Mouse (Mus musculus): Measurements from ENCODE around the gene Ppp2r5a.
"Not testable (repeated sequence)": the region's sequence is repeated elsewhere in the genome, so short reads cannot be mapped to it uniquely, and the experiment has no call there.

The Ppp2r5a gene

GRCm38 (mm10) chr1:191403074-191403473 lies at the start of gene Ppp2r5a:
Gene Ppp2r5a (minus strand): TSS chr1:191403272.
- DNase-seq (ENCODE audit: low read depth, low spot score) = no peak

- DNase-seq (ENCODE audit: low read depth, low spot score) = no peak
These were observed 47.5 kb upstream of the Ppp2r5a start for GRCm38 (mm10) chr1:191450614-191451013.

GRCm38 (mm10) chr1:191449537-191449936 lies 46.5 kb upstream of the Ppp2r5a start:
- no peak for DNase-seq (ENCODE audit: low read depth, low spot score)

GRCm38 (mm10) chr1:191447391-191448016 lies 44.4 kb upstream of the Ppp2r5a start:
- no peak for DNase-seq (ENCODE audit: low read depth, low spot score)

GRCm38 (mm10) chr1:191446307-191446706 lies 43.2 kb upstream of the Ppp2r5a start:
- DNase-seq (ENCODE audit: low read depth, low spot score) = no peak

GRCm38 (mm10) chr1:191445831-191446258 lies 42.8 kb upstream of the Ppp2r5a start:
- no peak for DNase-seq (ENCODE audit: low read depth, low spot score)

- DNase-seq (ENCODE audit: low read depth, low spot score) = no peak
These were observed 42.3 kb upstream of the Ppp2r5a start for GRCm38 (mm10) chr1:191445401-191445800.

- DNase-seq (ENCODE audit: low read depth, low spot score) = no peak
These were observed 41.4 kb upstream of the Ppp2r5a start for GRCm38 (mm10) chr1:191444467-191444866.

- no peak for DNase-seq (ENCODE audit: low read depth, low spot score)
These were observed 35.9 kb upstream of the Ppp2r5a start for GRCm38 (mm10) chr1:191439011-191439410.

GRCm38 (mm10) chr1:191438546-191438945 lies 35.5 kb upstream of the Ppp2r5a start:
- peak; percentile 92 for DNase-seq (ENCODE audit: low read depth, low spot score)

GRCm38 (mm10) chr1:191436647-191437046 lies 33.6 kb upstream of the Ppp2r5a start:
- no peak for DNase-seq (ENCODE audit: low read depth, low spot score)

GRCm38 (mm10) chr1:191435359-191435758 lies 32.3 kb upstream of the Ppp2r5a start:
- peak; percentile 90 for DNase-seq (ENCODE audit: low read depth, low spot score)

GRCm38 (mm10) chr1:191432531-191432930 lies 29.5 kb upstream of the Ppp2r5a start:
- DNase-seq (ENCODE audit: low read depth, low spot score) = no peak

GRCm38 (mm10) chr1:191432023-191432422 lies 29.0 kb upstream of the Ppp2r5a start:
- DNase-seq (ENCODE audit: low read depth, low spot score) = no peak

- DNase-seq (ENCODE audit: low read depth, low spot score) = peak; percentile 68
These were observed 27.0 kb upstream of the Ppp2r5a start for GRCm38 (mm10) chr1:191430121-191430520.

GRCm38 (mm10) chr1:191425884-191426283 lies 22.8 kb upstream of the Ppp2r5a start:
- no peak for DNase-seq (ENCODE audit: low read depth, low spot score)

GRCm38 (mm10) chr1:191423201-191423600 lies 20.1 kb upstream of the Ppp2r5a start:
- DNase-seq (ENCODE audit: low read depth, low spot score) = no peak

- not testable (repeated sequence) for DNase-seq (ENCODE audit: low read depth, low spot score)
These were observed 19.6 kb upstream of the Ppp2r5a start for GRCm38 (mm10) chr1:191422714-191423113.

GRCm38 (mm10) chr1:191422164-191422563 lies 19.1 kb upstream of the Ppp2r5a start:
- no peak for DNase-seq (ENCODE audit: low read depth, low spot score)

- DNase-seq (ENCODE audit: low read depth, low spot score) = no peak
These were observed 18.4 kb upstream of the Ppp2r5a start for GRCm38 (mm10) chr1:191421426-191421999.

GRCm38 (mm10) chr1:191420930-191421404 lies 17.9 kb upstream of the Ppp2r5a start:
- no peak for DNase-seq (ENCODE audit: low read depth, low spot score)

GRCm38 (mm10) chr1:191419991-191420751 lies 17.1 kb upstream of the Ppp2r5a start:
- no peak for DNase-seq (ENCODE audit: low read depth, low spot score)

- DNase-seq (ENCODE audit: low read depth, low spot score) = no peak
These were observed 16.3 kb upstream of the Ppp2r5a start for GRCm38 (mm10) chr1:191419421-191419820.
